Mouse (Mus musculus): ENCODE data around the gene Tsc22d2. TPM values are rescaled to one million over a fixed set of nuclear protein-coding genes. Genes with fewer than 3 reads are reported as not detected.
"Not testable (repeated sequence)": the region's sequence is repeated elsewhere in the genome, so short reads cannot be mapped to it uniquely, and the experiment has no call there.

The Tsc22d2 gene
- polyA plus RNA-seq, 1 experiment from 2014 or later, result 8.6 TPM

GRCm38 (mm10) chr3:58449487-58449886 lies 35.0 kb downstream of the Tsc22d2 start:
- H3K4me1 ChIP-seq, result no peaks in the 10 kb centered on the region
- H3K9me3 ChIP-seq (replicated peaks), result no peaks in the 10 kb centered on the region
- no peaks in the 10 kb centered on the region for H3K36me3 ChIP-seq
- no peak overlapping the region for H3K27ac ChIP-seq (replicated peaks)
- no peak overlapping the region for H3K9ac ChIP-seq (replicated peaks)
- H3K27me3 ChIP-seq (replicated peaks), result no peaks in the 10 kb centered on the region
- no peak for ATAC-seq (ENCODE audit: low FRiP score)
- H3K4me2 ChIP-seq, result no peak overlapping the region
- 87% methylated on average over 3 of the region's 3 CpGs for WGBS
- no peak overlapping the region for H3K4me3 ChIP-seq (replicated peaks)

- Histone ChIP-seq H3K4me1 (no peaks in the 10 kb centered on the region), H3K27ac (replicated peaks) (no peak overlapping the region), H3K36me3 (0 out of 2 replicates have a peak, but pooled peaks cover 4% of the 10 kb centered on the region), H3K9ac (replicated peaks) (no peak overlapping the region), H3K4me2 (no peak overlapping the region), H3K4me3 (replicated peaks) (no peak overlapping the region), H3K9me3 (replicated peaks) (no peaks in the 10 kb centered on the region), H3K27me3 (replicated peaks) (no peaks in the 10 kb centered on the region)
- WGBS, result 74% methylated on average over 4 of the region's 4 CpGs
- no peak for ATAC-seq (ENCODE audit: low FRiP score)
These were observed 40.1 kb downstream of the Tsc22d2 start for GRCm38 (mm10) chr3:58454414-58455205.

DNA sequence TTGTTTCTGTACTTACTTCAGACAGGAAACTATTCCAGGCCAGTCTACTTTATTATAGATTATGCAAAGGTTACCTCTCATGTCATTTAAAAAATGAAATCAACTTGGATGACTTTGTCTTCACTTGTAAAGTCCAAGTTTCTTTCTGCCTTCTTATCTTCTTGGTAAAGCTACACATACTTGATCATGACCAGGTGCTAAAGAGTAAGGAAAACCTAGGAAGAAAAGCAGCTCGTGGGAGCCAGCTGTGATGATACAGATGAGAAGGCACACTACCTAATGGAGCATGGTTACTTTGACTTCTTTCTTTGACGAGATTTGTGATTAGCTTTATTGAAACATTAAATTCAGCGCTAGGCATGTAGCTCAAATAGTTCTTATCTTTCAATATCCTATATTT lies 40.7 kb downstream of the Tsc22d2 start:
- no peak overlapping the region for H3K4me3 ChIP-seq (replicated peaks)
- 73% methylated on average over 3 of the region's 3 CpGs for WGBS
- ATAC-seq (ENCODE audit: low FRiP score), result no peak
- H3K9me3 ChIP-seq (replicated peaks), result no peaks in the 10 kb centered on the region
- H3K27ac ChIP-seq (replicated peaks), result no peak overlapping the region
- no peak overlapping the region for H3K4me2 ChIP-seq
- no peaks in the 10 kb centered on the region for H3K27me3 ChIP-seq (replicated peaks)
- H3K9ac ChIP-seq (replicated peaks), result no peak overlapping the region
- H3K36me3 ChIP-seq, result 0 out of 2 replicates have a peak, but pooled peaks cover 7% of the 10 kb centered on the region
- no peaks in the 10 kb centered on the region for H3K4me1 ChIP-seq

GRCm38 (mm10) chr3:58469655-58470437 lies 55.3 kb downstream of the Tsc22d2 start:
- no peaks in the 10 kb centered on the region for H3K36me3 ChIP-seq
- H3K9ac ChIP-seq (replicated peaks), result no peak overlapping the region
- ATAC-seq (ENCODE audit: low FRiP score), result no peak
- no peaks in the 10 kb centered on the region for H3K9me3 ChIP-seq (replicated peaks)
- no peak overlapping the region for H3K27ac ChIP-seq (replicated peaks)
- no peaks in the 10 kb centered on the region for H3K4me1 ChIP-seq
- H3K27me3 ChIP-seq (replicated peaks), result no peaks in the 10 kb centered on the region
- no peak overlapping the region for H3K4me2 ChIP-seq
- H3K4me3 ChIP-seq (replicated peaks), result no peak overlapping the region
- WGBS, result 73% methylated on average over 9 of the region's 9 CpGs

- H3K9me3 ChIP-seq (replicated peaks); H3K36me3 ChIP-seq; H3K4me2 ChIP-seq; H3K4me3 ChIP-seq (replicated peaks); H3K27me3 ChIP-seq (replicated peaks); ATAC-seq (ENCODE audit: low FRiP score); H3K9ac ChIP-seq (replicated peaks); H3K27ac ChIP-seq (replicated peaks); H3K4me1 ChIP-seq: not testable (repeated sequence)
- WGBS, result 83% methylated on average over 1 of the region's 1 CpGs
These were observed 60.8 kb downstream of the Tsc22d2 start for GRCm38 (mm10) chr3:58475298-58475697.

GRCm38 (mm10) chr3:58478755-58479455 lies 64.4 kb downstream of the Tsc22d2 start:
- H3K27me3 ChIP-seq (replicated peaks), result no peaks in the 10 kb centered on the region
- WGBS, result 87% methylated on average over 2 of the region's 2 CpGs
- H3K9me3 ChIP-seq (replicated peaks), result no peaks in the 10 kb centered on the region
- no peaks in the 10 kb centered on the region for H3K36me3 ChIP-seq
- H3K4me3 ChIP-seq (replicated peaks), result no peak overlapping the region
- H3K9ac ChIP-seq (replicated peaks), result no peak overlapping the region
- no peak overlapping the region for H3K4me2 ChIP-seq
- H3K4me1 ChIP-seq, result no peaks in the 10 kb centered on the region
- no peak overlapping the region for H3K27ac ChIP-seq (replicated peaks)
- no peak for ATAC-seq (ENCODE audit: low FRiP score)

DNA sequence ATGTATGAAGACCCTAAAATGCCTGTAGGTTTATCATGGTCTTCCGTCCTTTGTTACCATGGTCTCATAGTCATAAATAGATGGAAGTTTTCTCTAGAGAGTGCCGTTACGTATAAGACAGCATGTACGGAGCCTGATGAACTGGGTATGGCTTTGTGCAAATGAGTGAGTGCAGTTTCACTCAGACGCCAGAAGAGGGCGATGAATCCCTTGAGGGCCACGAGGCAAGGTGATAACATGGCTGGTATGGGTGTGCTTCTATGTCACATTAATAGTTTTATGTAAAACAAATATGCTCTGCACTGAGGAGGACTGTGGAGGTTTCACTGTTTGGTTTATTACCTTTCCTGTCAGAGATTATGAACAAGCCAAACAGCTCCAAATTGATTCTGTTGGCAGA lies 71.4 kb downstream of the Tsc22d2 start:
- H3K4me3 ChIP-seq (replicated peaks), result no peak overlapping the region
- H3K36me3 ChIP-seq, result no peaks in the 10 kb centered on the region
- 70% methylated on average over 7 of the region's 7 CpGs for WGBS
- H3K27ac ChIP-seq (replicated peaks), result no peak overlapping the region
- H3K27me3 ChIP-seq (replicated peaks), result no peaks in the 10 kb centered on the region
- no peak overlapping the region for H3K9ac ChIP-seq (replicated peaks)
- no peak overlapping the region for H3K4me2 ChIP-seq
- ATAC-seq (ENCODE audit: low FRiP score), result no peak
- H3K4me1 ChIP-seq, result no peaks in the 10 kb centered on the region
- no peaks in the 10 kb centered on the region for H3K9me3 ChIP-seq (replicated peaks)

- Histone ChIP-seq H3K36me3 (no peaks in the 10 kb centered on the region), H3K4me2 (no peak overlapping the region), H3K4me1 (no peaks in the 10 kb centered on the region), H3K27me3 (replicated peaks) (no peaks in the 10 kb centered on the region), H3K9me3 (replicated peaks) (no peaks in the 10 kb centered on the region), H3K27ac (replicated peaks) (no peak overlapping the region), H3K4me3 (replicated peaks) (no peak overlapping the region), H3K9ac (replicated peaks) (no peak overlapping the region)
- ATAC-seq (ENCODE audit: low FRiP score), result no peak
- WGBS, result 79% methylated on average over 3 of the region's 3 CpGs
These were observed 72.6 kb downstream of the Tsc22d2 start for GRCm38 (mm10) chr3:58487121-58487520.

GRCm38 (mm10) chr3:58487999-58488775 lies 73.7 kb downstream of the Tsc22d2 start:
- 75% methylated on average over 7 of the region's 8 CpGs for WGBS
- ATAC-seq (ENCODE audit: low FRiP score), result no peak
- H3K27ac ChIP-seq (replicated peaks), result no peak overlapping the region

DNA sequence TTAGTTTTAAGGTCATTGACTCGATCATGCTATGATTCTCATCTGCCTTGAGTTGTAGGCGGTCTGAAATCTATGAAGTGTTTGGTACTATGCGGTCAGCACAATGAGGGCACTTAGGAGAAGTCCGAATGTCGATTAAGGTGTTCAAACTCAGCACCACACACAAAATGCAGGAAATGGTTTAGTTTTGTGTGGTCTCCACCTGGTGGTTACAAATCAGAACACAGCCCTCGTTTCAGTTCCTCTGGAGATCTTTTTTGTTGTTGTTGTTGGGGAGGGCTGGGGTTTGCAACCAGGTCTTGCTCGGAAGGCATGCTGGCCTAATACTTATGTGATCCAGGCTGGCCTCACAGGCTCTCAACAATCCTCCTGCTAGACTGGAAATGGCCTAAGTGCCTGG lies 76.3 kb downstream of the Tsc22d2 start:
- no peaks in the 10 kb centered on the region for H3K9me3 ChIP-seq (replicated peaks)
- H3K27ac ChIP-seq (replicated peaks), result no peak overlapping the region
- no peaks in the 10 kb centered on the region for H3K4me1 ChIP-seq
- H3K4me3 ChIP-seq (replicated peaks), result no peak overlapping the region
- H3K36me3 ChIP-seq, result no peaks in the 10 kb centered on the region
- 73% methylated on average over 7 of the region's 7 CpGs for WGBS
- no peak overlapping the region for H3K4me2 ChIP-seq
- H3K27me3 ChIP-seq (replicated peaks), result no peaks in the 10 kb centered on the region
- no peak for ATAC-seq (ENCODE audit: low FRiP score)
- no peak overlapping the region for H3K9ac ChIP-seq (replicated peaks)

More at GRCm38 (mm10) chr3:58487999-58488775, 73.7 kb downstream of the Tsc22d2 start:
- Histone ChIP-seq H3K36me3 (no peaks in the 10 kb centered on the region), H3K9ac (replicated peaks) (no peak overlapping the region), H3K27me3 (replicated peaks) (no peaks in the 10 kb centered on the region), H3K4me3 (replicated peaks) (no peak overlapping the region), H3K4me2 (no peak overlapping the region), H3K9me3 (replicated peaks) (no peaks in the 10 kb centered on the region), H3K4me1 (no peaks in the 10 kb centered on the region)

- H3K9ac ChIP-seq (replicated peaks), result no peak overlapping the region
- ATAC-seq (ENCODE audit: low FRiP score), result no peak
- 88% methylated on average over 4 of the region's 4 CpGs for WGBS
- H3K9me3 ChIP-seq (replicated peaks), result no peaks in the 10 kb centered on the region
- no peak overlapping the region for H3K4me3 ChIP-seq (replicated peaks)
- H3K36me3 ChIP-seq, result no peaks in the 10 kb centered on the region
- no peak overlapping the region for H3K4me2 ChIP-seq
- no peaks in the 10 kb centered on the region for H3K4me1 ChIP-seq
- H3K27me3 ChIP-seq (replicated peaks), result no peaks in the 10 kb centered on the region
- H3K27ac ChIP-seq (replicated peaks), result no peak overlapping the region
These were observed 79.1 kb downstream of the Tsc22d2 start for GRCm38 (mm10) chr3:58493621-58494020.

Measured in neural tube, embryonic 15.5 days (tissue).